Mouse (Mus musculus) thymus, adult 2 months (tissue): ENCODE data around the gene Pop4. TPM values are rescaled to one million over a fixed set of nuclear protein-coding genes. Genes with fewer than 3 reads are reported as not detected.

ENCODE experiments used
- DNase-seq: peaks from one replicate; pipeline ENCODE4 v3.0.0; 2021
- H3K27ac ChIP-seq: fragments of 200-500 bp; 2 replicates; pipeline ENCODE4 v1.5.1; 2012; ENCODE audit warnings: low read length, control low read depth; ENCODE audit not compliant: control insufficient read depth, insufficient read depth
- H3K27me3 ChIP-seq: fragments of 200-500 bp; 2 replicates; pipeline ENCODE4 v1.6.1; 2012; ENCODE audit warnings: mild to moderate bottlenecking, low read length, moderate library complexity, mixed read lengths; ENCODE audit not compliant: control insufficient read depth, insufficient read depth
- H3K36me3 ChIP-seq: fragments of 200-500 bp; 2 replicates; pipeline ENCODE4 v1.6.1; 2012; ENCODE audit warnings: mild to moderate bottlenecking, low read length, moderate library complexity; ENCODE audit not compliant: control insufficient read depth, insufficient read depth
- H3K4me1 ChIP-seq: fragments of 200-500 bp; replicated peaks from 2 replicates; pipeline ENCODE4 v1.6.1; 2012; ENCODE audit warnings: low read length; ENCODE audit not compliant: control insufficient read depth, insufficient read depth
- H3K4me3 ChIP-seq: fragments of 200-500 bp; 2 replicates; pipeline ENCODE4 v1.5.1; 2012; ENCODE audit warnings: mild to moderate bottlenecking, low read length, control low read depth, moderate library complexity; ENCODE audit not compliant: control insufficient read depth, insufficient read depth
- CTCF ChIP-seq: fragments of 200-500 bp; IDR thresholded peaks from 2 replicates; pipeline ENCODE4 v1.5.1; 2012; ENCODE audit warnings: mild to moderate bottlenecking, control low read depth, low read length, moderate library complexity, borderline replicate concordance; ENCODE audit not compliant: control insufficient read depth, poor library complexity, insufficient read depth; ENCODE audit errors: extremely low read depth
- POLR2A ChIP-seq: fragments of 200-500 bp; IDR thresholded peaks from 2 replicates; pipeline ENCODE4 v1.6.1; 2012; ENCODE audit warnings: mild to moderate bottlenecking, low read length, control low read depth, moderate library complexity; ENCODE audit not compliant: control insufficient read depth, poor library complexity, insufficient read depth; ENCODE audit errors: extremely low read depth
- WGBS: fragments of 180-500 bp; shearing (Covaris S2); methylation state at CpG from one replicate; pipeline ENCODE4 v1.1.7; 2018; 5-methylcytosine and 5-hydroxymethylcytosine counted together
- polyA plus RNA-seq: library from polyadenylated mRNA; depleted of rRNA; stranded (reverse); fragments of >200 nt; gene quantifications from 2 replicates; pipeline ENCODE4 v1.2.3, GENCODE M21; 2012

Pop4 gene
- polyA plus RNA-seq, 1 experiment: 16.8 TPM

GRCm38 (mm10) chr7:38236400-38237105 lies 34.7 kb downstream of the Pop4 start:
- no peak for DNase-seq
- 43% methylated on average over 11 of the region's 11 CpGs for WGBS
- H3K4me1 ChIP-seq: 0 out of 2 replicates have a peak, but pooled peaks cover 3% of the 10 kb centered on the region
- no peak overlapping the region for H3K27ac ChIP-seq
- no peaks in the 10 kb centered on the region for H3K27me3 ChIP-seq
- no peak overlapping the region for H3K4me3 ChIP-seq
- TF ChIP-seq POLR2A (no peak), CTCF (no peak)
- H3K36me3 ChIP-seq: no peaks in the 10 kb centered on the region

GRCm38 (mm10) chr7:38230285-38230684 lies 40.9 kb downstream of the Pop4 start:
- peaks cover 22% of the 10 kb centered on the region for H3K4me1 ChIP-seq
- H3K4me3 ChIP-seq: no peak overlapping the region
- DNase-seq: no peak
- 46% methylated on average over 8 of the region's 8 CpGs for WGBS
- TF ChIP-seq POLR2A: no peak
- no peak for TF ChIP-seq CTCF
- no peaks in the 10 kb centered on the region for H3K27me3 ChIP-seq
- no peaks in the 10 kb centered on the region for H3K36me3 ChIP-seq
- H3K27ac ChIP-seq: no peak overlapping the region

- Histone ChIP-seq H3K4me1 (peaks cover 32% of the 10 kb centered on the region), H3K36me3 (no peaks in the 10 kb centered on the region), H3K27me3 (no peaks in the 10 kb centered on the region), H3K27ac (no peak overlapping the region), H3K4me3 (no peak overlapping the region)
- WGBS: 44% methylated on average over 8 of the region's 8 CpGs
- TF ChIP-seq CTCF: no peak
- no peak for TF ChIP-seq POLR2A
- DNase-seq: no peak
These were observed 42.9 kb downstream of the Pop4 start for GRCm38 (mm10) chr7:38228329-38228728.

GRCm38 (mm10) chr7:38227900-38228298 lies 43.3 kb downstream of the Pop4 start, which contains the start of gene Plekhf1:
Gene Plekhf1, minus strand, starts transcription at chr7:38228016.
- peak within 1 kb of the TSS; percentile 73 for H3K4me3 ChIP-seq
- WGBS: 2% methylated on average over 36 of the region's 36 CpGs
- H3K27me3 ChIP-seq: no peaks in the 10 kb centered on the region
- peaks cover 32% of the 10 kb centered on the region for H3K4me1 ChIP-seq
- no peaks in the 10 kb centered on the region for H3K36me3 ChIP-seq
- TF ChIP-seq CTCF (0 out of 2 replicates have a peak, but pooled peaks have one; percentile 45), POLR2A (peak; percentile 51)
- H3K27ac ChIP-seq: peak within 1 kb of the TSS; percentile 45
- DNase-seq: peak; percentile 87

- H3K36me3 ChIP-seq: no peaks in the 10 kb centered on the region
- 2% methylated on average over 25 of the region's 25 CpGs for WGBS
- H3K27me3 ChIP-seq: no peaks in the 10 kb centered on the region
- peak overlapping the region; percentile 45 for H3K27ac ChIP-seq
- peak; percentile 30 for DNase-seq
- peaks cover 32% of the 10 kb centered on the region for H3K4me1 ChIP-seq
- TF ChIP-seq CTCF (no peak; the same call in 1 of the 2 replicates), POLR2A (no peak)
- H3K4me3 ChIP-seq: peak overlapping the region; percentile 73
These were observed 43.9 kb downstream of the Pop4 start for GRCm38 (mm10) chr7:38227181-38227899.

- TF ChIP-seq POLR2A (no peak), CTCF (no peak)
- Histone ChIP-seq H3K27me3 (no peaks in the 10 kb centered on the region), H3K4me3 (no peak overlapping the region), H3K36me3 (no peaks in the 10 kb centered on the region), H3K27ac (0 out of 2 replicates have a peak overlapping the region, but pooled peaks have one; percentile 9), H3K4me1 (peaks cover 32% of the 10 kb centered on the region)
- 89% methylated on average over 2 of the region's 2 CpGs for WGBS
- no peak for DNase-seq
These were observed 45.0 kb downstream of the Pop4 start for GRCm38 (mm10) chr7:38226226-38226625.
